Mouse (Mus musculus) lung, embryonic 14.5 days (tissue): ENCODE results near the gene Grin1. TPM values are rescaled to one million over a fixed set of nuclear protein-coding genes. Genes with fewer than 3 reads are reported as not detected.

Experiments used
- ATAC-seq: fragments of 200-750 bp; cut with Nextera tagmentation; 2 replicates; pipeline ENCODE4 v1.8.0; 2017; ENCODE audit warnings: mild to moderate bottlenecking, moderate TSS enrichment, moderate library complexity; ENCODE audit not compliant: insufficient read depth
- DNase-seq: peaks from one replicate; pipeline ENCODE4 v3.0.0-alpha.2; 2015
- H3K27ac ChIP-seq: fragments of 300-500 bp; sonication (generic); 2 replicates; pipeline ENCODE4 v1.5.1; 2014; ENCODE audit warnings: low read depth, mild to moderate bottlenecking, moderate library complexity
- H3K27me3 ChIP-seq: fragments of 300-500 bp; sonication (generic); 2 replicates; pipeline ENCODE4 v1.6.1; 2014; ENCODE audit warnings: low read length, control low read depth; ENCODE audit not compliant: insufficient read depth
- H3K36me3 ChIP-seq: fragments of 300-500 bp; sonication (generic); 2 replicates; pipeline ENCODE4 v1.6.1; 2014; ENCODE audit warnings: control low read depth; ENCODE audit not compliant: insufficient read depth
- H3K4me1 ChIP-seq: fragments of 300-500 bp; sonication (generic); 2 replicates; pipeline ENCODE4 v1.6.1; 2014; ENCODE audit warnings: antibody characterized with exemption, control low read depth; ENCODE audit not compliant: insufficient read depth
- H3K4me2 ChIP-seq: fragments of 300-500 bp; sonication (generic); 2 replicates; pipeline ENCODE4 v1.6.1; 2014; ENCODE audit warnings: mild to moderate bottlenecking
- H3K4me3 ChIP-seq: fragments of 300-500 bp; sonication (generic); 2 replicates; pipeline ENCODE4 v1.5.1; 2014; ENCODE audit warnings: low read depth, low read length
- H3K9ac ChIP-seq: fragments of 300-500 bp; sonication (generic); 2 replicates; pipeline ENCODE4 v1.6.1; 2014
- H3K9me3 ChIP-seq: fragments of 300-500 bp; sonication (generic); 2 replicates; pipeline ENCODE4 v1.6.1; 2016; ENCODE audit warnings: low read depth, low read length, control low read depth
- CTCF ChIP-seq: IDR thresholded peaks from 2 replicates; pipeline ENCODE4 v1.5.1; 2016; ENCODE audit warnings: antibody characterized with exemption, low read depth
- WGBS: fragments of 180-500 bp; shearing (Covaris S2); extraction: QIAGEN DNeasy Blood & Tissue Kit; methylation state at CpG from one replicate; pipeline ENCODE4 v1.1.7; 2014; 5-methylcytosine and 5-hydroxymethylcytosine counted together
- polyA plus RNA-seq: library from polyadenylated mRNA; unstranded; fragments of >200 nt; fragmentation: Nextera tagmentation; extraction: Ambion mirVana; gene quantifications from 2 replicates; pipeline ENCODE4 v1.2.1, GENCODE M21; 2014

Gene Grin1
- polyA plus RNA-seq, 1 experiment from 2014 or later: 0.84 TPM

DNA sequence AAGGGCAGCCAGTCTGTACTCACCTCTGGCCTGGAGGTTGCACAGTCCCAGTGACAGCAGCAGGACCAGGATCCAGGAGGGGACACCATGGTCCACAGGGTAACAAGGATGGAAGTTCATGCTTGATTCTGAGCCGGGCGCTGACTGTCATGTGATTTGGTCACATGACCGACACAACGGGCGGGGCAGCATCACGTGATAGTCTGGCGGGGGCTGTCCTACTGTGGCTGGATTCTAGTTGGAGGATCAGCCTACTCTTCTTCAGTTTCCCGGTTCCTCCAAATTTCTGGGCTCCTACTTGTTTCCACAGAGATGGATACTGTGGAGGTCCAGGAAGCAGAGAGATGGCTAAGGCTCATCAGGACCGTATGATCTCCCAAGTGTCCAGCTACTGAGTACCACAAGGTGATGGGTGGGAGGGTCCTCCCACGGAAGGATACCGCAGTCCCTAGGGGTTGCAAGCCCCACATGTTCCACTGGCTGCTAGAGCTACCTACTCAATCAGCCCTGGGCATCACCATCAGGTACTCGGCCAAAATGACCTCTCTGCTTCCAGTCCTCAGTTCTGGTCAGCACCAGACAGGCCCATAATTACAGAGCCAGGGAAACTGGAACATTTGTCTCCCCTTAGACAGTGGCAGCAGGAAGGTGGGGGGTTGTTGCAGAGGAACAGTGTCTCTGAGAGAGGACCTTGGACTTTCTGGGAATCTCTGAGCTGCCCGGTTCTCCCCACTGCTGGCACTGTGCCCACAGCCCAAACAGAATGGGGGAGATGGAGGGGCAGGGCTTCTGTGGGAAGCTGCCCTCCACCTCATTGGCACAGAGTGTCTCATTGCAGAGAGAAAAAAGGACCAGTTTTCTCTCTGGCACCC lies 37.5 kb upstream of the Grin1 start, which contains the start of gene Dpp7:
Dpp7 (minus strand) TSS at position 152 of the 872 bp plus-strand sequence.
- WGBS: 1% methylated on average over 13 of the region's 13 CpGs
- Histone ChIP-seq H3K27me3 (no peaks in the 10 kb centered on the region), H3K4me3 (peak within 1 kb of the TSS; percentile 51), H3K4me1 (peaks cover 5% of the 10 kb centered on the region; the same call in 1 of the 2 replicates), H3K27ac (no peak within 1 kb of the TSS; the same call in 1 of the 2 replicates), H3K9me3 (no peaks in the 10 kb centered on the region), H3K4me2 (peak within 1 kb of the TSS; percentile 91), H3K9ac (peak within 1 kb of the TSS; percentile 27), H3K36me3 (peaks cover 21% of the 10 kb centered on the region)
- DNase-seq (peak; percentile 92), ATAC-seq (peak; percentile 68)
- no peak for TF ChIP-seq CTCF

DNA sequence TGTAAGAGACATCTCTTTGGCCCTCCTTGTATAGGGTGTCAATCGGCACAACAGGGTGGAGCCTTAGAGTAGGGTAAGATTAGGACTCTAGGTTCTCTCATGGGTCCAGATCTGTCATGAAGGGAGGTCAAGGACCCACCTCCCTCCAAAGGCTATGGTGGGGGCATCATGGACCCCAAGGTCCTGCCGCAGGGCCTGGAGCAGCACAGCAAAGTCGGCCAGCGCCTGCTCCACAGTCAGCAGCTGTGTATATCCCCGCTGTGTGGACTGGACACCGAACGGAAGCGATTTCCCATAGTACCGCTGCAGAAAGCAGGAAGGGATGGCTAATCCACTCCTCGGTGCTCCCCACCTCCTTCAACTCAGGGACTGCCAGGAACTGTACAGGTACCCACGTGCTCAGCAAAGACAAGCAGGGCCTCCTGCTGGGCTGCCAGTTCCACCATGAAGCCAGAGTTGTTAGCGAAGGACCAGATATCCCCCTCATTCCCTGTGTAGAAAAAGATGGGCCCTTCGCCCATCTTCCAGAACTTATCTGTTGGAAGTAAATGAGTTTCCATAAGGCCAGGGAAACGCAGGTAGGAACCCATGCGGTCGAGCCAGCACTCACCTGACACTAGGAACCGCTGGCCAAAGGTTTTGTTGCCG lies 36.6 kb upstream of the Grin1 start:
- Histone ChIP-seq H3K36me3 (peaks cover 30% of the 10 kb centered on the region), H3K4me3 (peak overlapping the region; percentile 51), H3K4me2 (peak overlapping the region; percentile 91), H3K27me3 (no peaks in the 10 kb centered on the region), H3K4me1 (peaks cover 5% of the 10 kb centered on the region; the same call in 1 of the 2 replicates), H3K27ac (no peak overlapping the region; the same call in 1 of the 2 replicates), H3K9me3 (no peaks in the 10 kb centered on the region), H3K9ac (peak overlapping the region; percentile 27)
- DNase-seq (no peak), ATAC-seq (no peak)
- TF ChIP-seq CTCF: no peak
- WGBS: 35% methylated on average over 18 of the region's 18 CpGs

DNA sequence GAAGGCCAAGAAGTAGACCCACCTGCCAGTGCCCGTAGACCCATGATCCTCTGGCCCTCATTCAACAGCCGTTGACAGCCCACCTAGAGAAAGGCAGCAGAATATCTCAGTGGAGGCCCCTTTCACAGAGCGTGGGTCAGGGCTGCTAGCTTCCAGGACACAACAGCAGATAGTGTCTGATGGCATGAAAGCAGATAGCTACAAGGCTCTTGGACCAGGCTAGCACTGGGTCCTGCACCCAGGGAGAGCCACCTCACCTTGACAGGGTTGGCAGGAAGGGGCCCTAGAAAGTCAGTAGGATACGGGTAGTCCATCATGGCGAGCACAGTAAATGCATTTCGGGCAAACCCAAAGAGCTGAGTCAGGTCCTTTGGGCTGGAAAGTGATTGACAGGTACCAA lies 35.2 kb upstream of the Grin1 start:
- H3K9ac ChIP-seq: no peak overlapping the region
- H3K4me1 ChIP-seq: peaks cover 5% of the 10 kb centered on the region; the same call in 1 of the 2 replicates
- no peaks in the 10 kb centered on the region for H3K9me3 ChIP-seq
- WGBS: 77% methylated on average over 6 of the region's 6 CpGs
- H3K4me3 ChIP-seq: no peak overlapping the region
- H3K4me2 ChIP-seq: no peak overlapping the region
- DNase-seq (no peak), ATAC-seq (no peak)
- H3K36me3 ChIP-seq: peaks cover 44% of the 10 kb centered on the region
- no peak overlapping the region for H3K27ac ChIP-seq
- no peak for TF ChIP-seq CTCF
- H3K27me3 ChIP-seq: no peaks in the 10 kb centered on the region

DNA sequence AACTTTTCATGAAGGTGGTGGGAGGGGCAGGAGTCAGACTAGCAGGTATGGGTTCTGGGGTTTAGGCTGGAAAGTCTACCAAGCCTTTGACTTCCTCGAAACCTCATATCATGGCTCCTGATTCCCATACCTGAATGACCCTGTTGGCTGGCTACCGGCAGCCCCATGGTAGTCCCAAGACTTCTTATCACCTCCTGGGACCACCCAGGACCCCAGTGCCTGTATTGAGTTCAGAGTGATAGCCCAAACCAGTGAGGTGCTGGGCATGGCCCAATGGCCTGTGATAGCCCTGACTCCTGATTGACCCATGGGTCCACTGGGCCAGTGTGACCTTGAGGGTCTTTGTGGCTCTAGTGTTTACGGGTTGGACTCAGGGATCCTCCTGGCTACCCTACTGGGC lies 31.7 kb upstream of the Grin1 start:
- Histone ChIP-seq H3K9me3 (no peaks in the 10 kb centered on the region), H3K9ac (no peak overlapping the region), H3K4me2 (no peak overlapping the region), H3K27ac (no peak overlapping the region), H3K4me1 (no peaks in the 10 kb centered on the region), H3K27me3 (no peaks in the 10 kb centered on the region), H3K36me3 (peaks cover 73% of the 10 kb centered on the region), H3K4me3 (no peak overlapping the region)
- 95% methylated on average over 3 of the region's 3 CpGs for WGBS
- TF ChIP-seq CTCF: no peak
- DNase-seq (no peak), ATAC-seq (no peak)

DNA sequence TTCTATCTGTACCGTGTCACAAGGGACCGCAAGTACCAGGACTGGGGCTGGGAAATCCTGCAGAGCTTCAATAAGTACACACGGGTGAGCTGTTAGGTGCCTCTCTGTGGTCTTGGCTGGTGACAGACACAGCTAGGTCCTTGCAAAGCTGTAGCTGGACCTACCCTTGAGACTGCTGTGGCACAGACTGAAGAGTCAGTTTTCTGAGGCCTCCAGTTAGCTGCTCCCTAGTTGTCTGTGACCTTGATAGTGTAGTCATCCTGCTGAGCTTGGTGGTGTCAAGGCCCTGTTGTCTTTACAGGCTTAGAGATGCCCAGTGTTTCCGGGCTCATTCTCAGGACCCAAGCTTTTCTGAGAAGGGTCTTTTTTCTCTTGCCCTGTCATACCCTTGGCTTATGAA lies 30.5 kb upstream of the Grin1 start:
- H3K36me3 ChIP-seq: peaks cover 85% of the 10 kb centered on the region
- no peaks in the 10 kb centered on the region for H3K27me3 ChIP-seq
- no peaks in the 10 kb centered on the region for H3K9me3 ChIP-seq
- TF ChIP-seq CTCF: no peak
- H3K4me2 ChIP-seq: no peak overlapping the region
- DNase-seq (no peak), ATAC-seq (no peak)
- H3K27ac ChIP-seq: no peak overlapping the region
- no peaks in the 10 kb centered on the region for H3K4me1 ChIP-seq
- no peak overlapping the region for H3K9ac ChIP-seq
- 86% methylated on average over 4 of the region's 4 CpGs for WGBS
- H3K4me3 ChIP-seq: no peak overlapping the region

DNA sequence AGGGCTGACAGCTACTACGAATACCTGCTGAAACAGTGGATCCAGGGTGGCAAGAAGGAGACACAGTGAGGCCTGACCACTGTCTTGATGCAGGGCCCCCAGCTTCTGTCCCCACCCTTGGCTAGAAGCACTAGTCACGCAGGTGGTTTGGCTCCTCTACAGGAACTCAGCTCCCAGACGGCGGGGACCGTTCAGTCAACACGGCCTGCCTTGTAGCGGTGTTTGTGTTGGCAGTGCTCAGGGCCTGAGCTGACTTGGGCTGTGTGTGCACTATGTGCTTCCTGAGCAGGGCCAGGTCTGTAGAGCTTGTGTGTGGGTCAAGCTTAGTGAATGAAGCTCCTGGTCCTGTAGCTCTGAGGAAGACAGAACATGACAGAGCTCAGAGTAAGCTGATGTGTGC lies 29.2 kb upstream of the Grin1 start:
- H3K27me3 ChIP-seq: no peaks in the 10 kb centered on the region
- H3K27ac ChIP-seq: no peak overlapping the region
- H3K9me3 ChIP-seq: no peaks in the 10 kb centered on the region
- WGBS: 86% methylated on average over 7 of the region's 7 CpGs
- H3K9ac ChIP-seq: no peak overlapping the region
- H3K36me3 ChIP-seq: peaks cover 92% of the 10 kb centered on the region
- H3K4me2 ChIP-seq: no peak overlapping the region
- H3K4me1 ChIP-seq: no peaks in the 10 kb centered on the region
- ATAC-seq: no peak
- H3K4me3 ChIP-seq: no peak overlapping the region
- no peak for TF ChIP-seq CTCF
- DNase-seq: no peak

DNA sequence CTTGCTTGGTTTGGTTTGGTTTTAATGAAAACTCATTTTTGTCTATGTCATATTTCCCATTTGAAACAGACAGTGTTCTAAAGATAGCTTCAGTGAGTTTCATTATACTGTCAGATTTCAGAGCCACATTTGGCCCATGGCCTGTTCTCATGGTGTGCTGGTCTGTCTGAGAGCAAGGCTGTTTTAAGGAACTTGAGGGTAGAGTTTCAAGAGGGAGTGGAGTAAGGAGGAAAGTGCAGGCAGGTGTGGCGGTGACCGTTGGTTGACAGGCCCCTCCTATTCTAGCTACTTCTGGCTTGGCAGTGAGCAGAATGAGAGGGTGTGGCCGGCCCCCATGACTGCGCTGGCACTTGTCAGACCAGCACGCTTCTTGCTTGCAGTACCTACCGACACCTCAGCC lies 19.3 kb upstream of the Grin1 start:
- H3K36me3 ChIP-seq: peaks cover 86% of the 10 kb centered on the region
- ATAC-seq (no peak), DNase-seq (no peak)
- 94% methylated on average over 6 of the region's 6 CpGs for WGBS
- H3K27ac ChIP-seq: no peak overlapping the region
- H3K9ac ChIP-seq: no peak overlapping the region
- H3K4me1 ChIP-seq: peaks cover 5% of the 10 kb centered on the region; the same call in 1 of the 2 replicates
- no peaks in the 10 kb centered on the region for H3K27me3 ChIP-seq
- TF ChIP-seq CTCF: no peak
- no peak overlapping the region for H3K4me3 ChIP-seq
- H3K9me3 ChIP-seq: no peaks in the 10 kb centered on the region
- H3K4me2 ChIP-seq: no peak overlapping the region
